Mouse (Mus musculus) bone marrow macrophage, adult 2 months (primary cell): ENCODE results near the gene Thap7.

ENCODE experiments used
- CTCF ChIP-seq: IDR thresholded peaks from 2 replicates; pipeline ENCODE4 v1.5.1; 2012; ENCODE audit warnings: low read depth, mild to moderate bottlenecking, low read length, moderate library complexity
- POLR2A ChIP-seq: IDR thresholded peaks from 2 replicates; pipeline ENCODE4 v1.6.1; 2012; ENCODE audit warnings: mild to moderate bottlenecking, low read depth, low read length, borderline replicate concordance

DNA sequence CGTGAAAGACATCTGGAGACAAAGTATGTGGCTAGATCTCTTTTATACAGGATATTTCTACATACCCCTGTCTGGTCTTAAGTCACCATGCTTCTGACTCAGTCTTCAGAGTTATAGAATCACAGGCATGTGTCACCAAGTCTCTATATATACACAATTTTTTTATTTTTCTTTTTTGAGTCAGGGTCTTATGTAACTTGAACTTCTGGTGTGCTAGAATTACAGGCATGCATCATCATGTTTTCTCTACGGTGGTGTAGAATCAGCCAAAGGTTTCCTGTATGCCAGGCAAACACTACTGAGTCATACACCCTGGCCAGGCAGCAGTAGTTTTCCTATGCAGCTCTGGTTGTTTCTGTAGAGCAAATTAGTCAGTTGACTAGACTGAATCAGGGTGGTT lies 11.7 kb upstream of the Thap7 start:
- TF ChIP-seq CTCF (no peak), POLR2A (no peak)
